Mouse (Mus musculus) lung, postnatal 0 days (tissue): Measurements from ENCODE around the gene Sik1. TPM values are rescaled to one million over a fixed set of nuclear protein-coding genes. Genes with fewer than 3 reads are reported as not detected.

Experiments
- ATAC-seq: fragments of 200-750 bp; cut with Nextera tagmentation; 2 replicates; pipeline ENCODE4 v1.8.0; 2017; ENCODE audit warnings: moderate library complexity
- DNase-seq: peaks from one replicate; pipeline ENCODE4 v3.0.0-alpha.2; 2016; ENCODE audit warnings: low spot score
- H3K27ac ChIP-seq: fragments of 300-500 bp; sonication (generic); 2 replicates; pipeline ENCODE4 v1.5.1; 2014; ENCODE audit warnings: antibody characterized with exemption, mild to moderate bottlenecking, low read length, mixed read lengths
- H3K27me3 ChIP-seq: fragments of 300-500 bp; sonication (generic); replicated peaks from 2 replicates; pipeline ENCODE4 v1.6.1; 2014; ENCODE audit warnings: low read length, mixed read lengths; ENCODE audit not compliant: insufficient read depth
- H3K36me3 ChIP-seq: fragments of 300-500 bp; sonication (generic); 2 replicates; pipeline ENCODE4 v1.6.1; 2014; ENCODE audit warnings: low read length, mixed read lengths; ENCODE audit not compliant: insufficient read depth
- H3K4me1 ChIP-seq: fragments of 300-500 bp; sonication (generic); 2 replicates; pipeline ENCODE4 v1.6.1; 2014; ENCODE audit warnings: antibody characterized with exemption, low read depth, low read length, mixed read lengths; ENCODE audit not compliant: insufficient read depth
- H3K4me2 ChIP-seq: fragments of 300-500 bp; sonication (generic); replicated peaks from 2 replicates; pipeline ENCODE4 v1.6.1; 2014; ENCODE audit warnings: low read depth, mild to moderate bottlenecking, low read length, moderate library complexity, mixed read lengths
- H3K4me3 ChIP-seq: fragments of 300-500 bp; sonication (generic); 2 replicates; pipeline ENCODE4 v1.5.1; 2014; ENCODE audit warnings: low read depth, low read length
- H3K9ac ChIP-seq: fragments of 300-500 bp; sonication (generic); replicated peaks from 2 replicates; pipeline ENCODE4 v1.6.1; 2014; ENCODE audit warnings: low read depth, mild to moderate bottlenecking
- H3K9me3 ChIP-seq: fragments of 300-500 bp; sonication (generic); 2 replicates; pipeline ENCODE4 v1.6.1; 2016; ENCODE audit warnings: low read length, mixed read lengths
- CTCF ChIP-seq: IDR thresholded peaks from 2 replicates; pipeline ENCODE4 v1.5.1; 2016; ENCODE audit warnings: antibody characterized with exemption, mild to moderate bottlenecking
- EP300 ChIP-seq: IDR thresholded peaks from 2 replicates; pipeline ENCODE4 v1.6.1; 2016; ENCODE audit warnings: antibody characterized with exemption, mild to moderate bottlenecking, control low read depth
- WGBS: fragments of 180-500 bp; shearing (Covaris S2); extraction: QIAGEN DNeasy Blood & Tissue Kit; methylation state at CpG from one replicate; pipeline ENCODE4 v1.1.7; 2014; 5-methylcytosine and 5-hydroxymethylcytosine counted together
- polyA plus RNA-seq: library from polyadenylated mRNA; unstranded; fragments of >200 nt; fragmentation: Nextera tagmentation; extraction: Ambion mirVana; gene quantifications from 2 replicates; pipeline ENCODE4 v1.2.1, GENCODE M21; 2015

Gene Sik1
- polyA plus RNA-seq, 1 experiment from 2014 or later, result 35.9 TPM

- H3K36me3 ChIP-seq, result peaks cover 10% of the 10 kb centered on the region
- no peak for ATAC-seq
- H3K27ac ChIP-seq, result peak overlapping the region; percentile 81
- WGBS, result 54% methylated on average over 6 of the region's 6 CpGs
- TF ChIP-seq EP300, result no peak
- TF ChIP-seq CTCF, result no peak
- no peaks in the 10 kb centered on the region for H3K9me3 ChIP-seq
- H3K4me3 ChIP-seq, result no peak overlapping the region
- no peaks in the 10 kb centered on the region for H3K27me3 ChIP-seq
- peak; percentile 10 for DNase-seq
- no peak overlapping the region for H3K4me2 ChIP-seq
- H3K4me1 ChIP-seq, result peaks cover 60% of the 10 kb centered on the region
- no peak overlapping the region for H3K9ac ChIP-seq
Observed at GRCm38 (mm10) chr17:31840423-31841003, 15.1 kb downstream of the Sik1 start.

- Histone ChIP-seq H3K27me3 (no peaks in the 10 kb centered on the region), H3K27ac (peak overlapping the region; percentile 66), H3K36me3 (no peaks in the 10 kb centered on the region), H3K9me3 (no peaks in the 10 kb centered on the region), H3K9ac (no peak overlapping the region), H3K4me3 (no peak overlapping the region), H3K4me2 (no peak overlapping the region), H3K4me1 (peaks cover 53% of the 10 kb centered on the region)
- 53% methylated on average over 7 of the region's 7 CpGs for WGBS
- ATAC-seq, result no peak
- DNase-seq, result peak; percentile 37
- TF ChIP-seq CTCF, result no peak
- TF ChIP-seq EP300, result no peak
Observed at GRCm38 (mm10) chr17:31836772-31837171, 18.8 kb downstream of the Sik1 start.

- no peak for DNase-seq
- TF ChIP-seq CTCF (no peak), EP300 (no peak)
- Histone ChIP-seq H3K4me2 (no peak overlapping the region), H3K36me3 (no peaks in the 10 kb centered on the region), H3K9me3 (no peaks in the 10 kb centered on the region), H3K4me3 (no peak overlapping the region), H3K9ac (no peak overlapping the region), H3K27ac (peak overlapping the region; percentile 66; the same call in 1 of the 2 replicates), H3K27me3 (no peaks in the 10 kb centered on the region), H3K4me1 (peaks cover 47% of the 10 kb centered on the region)
- 70% methylated on average over 2 of the region's 2 CpGs for WGBS
- no peak for ATAC-seq
Observed at GRCm38 (mm10) chr17:31836264-31836607, 19.4 kb downstream of the Sik1 start.

GRCm38 (mm10) chr17:31835528-31836263 is 19.9 kb downstream of the Sik1 start:
- peak; percentile 31 for ATAC-seq
- peaks cover 43% of the 10 kb centered on the region for H3K4me1 ChIP-seq
- peak overlapping the region; percentile 90 for H3K27ac ChIP-seq
- no peak overlapping the region for H3K9ac ChIP-seq
- no peaks in the 10 kb centered on the region for H3K36me3 ChIP-seq
- no peaks in the 10 kb centered on the region for H3K9me3 ChIP-seq
- no peaks in the 10 kb centered on the region for H3K27me3 ChIP-seq
- TF ChIP-seq CTCF (no peak), EP300 (no peak)
- no peak overlapping the region for H3K4me3 ChIP-seq
- no peak overlapping the region for H3K4me2 ChIP-seq
- peak; percentile 77 for DNase-seq
- WGBS, result 77% methylated on average over 11 of the region's 11 CpGs

GRCm38 (mm10) chr17:31834320-31835065 is 21.1 kb downstream of the Sik1 start:
- WGBS, result 59% methylated on average over 6 of the region's 6 CpGs
- H3K4me3 ChIP-seq, result no peak overlapping the region
- H3K4me1 ChIP-seq, result peaks cover 40% of the 10 kb centered on the region
- H3K27me3 ChIP-seq, result no peaks in the 10 kb centered on the region
- ATAC-seq, result peak; percentile 92
- no peak overlapping the region for H3K9ac ChIP-seq
- H3K36me3 ChIP-seq, result no peaks in the 10 kb centered on the region
- peak; percentile 94 for DNase-seq
- no peak overlapping the region for H3K4me2 ChIP-seq
- peak; percentile 91 for TF ChIP-seq EP300
- no peak for TF ChIP-seq CTCF
- peak overlapping the region; percentile 90 for H3K27ac ChIP-seq
- H3K9me3 ChIP-seq, result no peaks in the 10 kb centered on the region

GRCm38 (mm10) chr17:31833752-31834151 is 21.9 kb downstream of the Sik1 start:
- peak; percentile 14; the same call in 1 of the 2 replicates for ATAC-seq
- 28% methylated on average over 6 of the region's 7 CpGs for WGBS

More at GRCm38 (mm10) chr17:31833752-31834151, 21.9 kb downstream of the Sik1 start:
- H3K9ac ChIP-seq, result no peak overlapping the region; the same call in 1 of the 2 replicates
- H3K4me2 ChIP-seq, result no peak overlapping the region
- peak overlapping the region; percentile 90 for H3K27ac ChIP-seq
- peak; percentile 69 for DNase-seq
- TF ChIP-seq EP300 (no peak), CTCF (no peak)
- no peaks in the 10 kb centered on the region for H3K36me3 ChIP-seq
- peaks cover 40% of the 10 kb centered on the region for H3K4me1 ChIP-seq
- no peaks in the 10 kb centered on the region for H3K27me3 ChIP-seq
- H3K9me3 ChIP-seq, result no peaks in the 10 kb centered on the region
- no peak overlapping the region for H3K4me3 ChIP-seq
